Mouse (Mus musculus): Measurements from ENCODE around the gene Acin1. TPM values are rescaled to one million over a fixed set of nuclear protein-coding genes. Genes with fewer than 3 reads are reported as not detected.
A peak's percentile ranks its signal among the peaks of the same experiment; 100 is the strongest.

The Acin1 gene
- polyA plus RNA-seq, 1 experiment: 378 TPM

DNA sequence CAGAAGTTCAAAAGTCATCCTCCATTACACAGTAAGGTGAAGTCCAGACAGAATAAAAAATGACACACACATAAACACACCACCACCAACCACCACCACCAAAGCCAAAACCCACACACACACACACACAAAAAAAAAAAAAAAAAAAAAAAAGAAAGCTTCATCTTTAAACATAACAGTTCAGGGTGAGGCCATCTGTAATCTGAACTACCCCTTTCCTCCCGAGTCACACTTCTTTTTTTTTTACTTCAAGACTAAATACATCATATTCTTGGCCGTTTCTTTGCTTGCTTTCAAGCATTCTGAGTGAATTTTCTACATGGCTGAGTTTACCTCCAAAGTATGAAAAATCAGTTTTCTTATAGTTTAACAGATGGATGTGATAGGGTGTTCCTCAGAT lies 85.1 kb downstream of the Acin1 start:
- TF ChIP-seq POLR2A (IDR thresholded peaks at IDR 0.05; ENCODE audit: borderline replicate concordance, control insufficient read depth, low read depth, low read length) (no peak), CTCF (IDR thresholded peaks at IDR 0.05; ENCODE audit: control insufficient read depth, insufficient read depth, low read length) (no peak)
- 28% methylated on average over 2 of the region's 2 CpGs for WGBS
- no peak overlapping the region for H3K27ac ChIP-seq (ENCODE audit: control insufficient read depth, insufficient read depth, low read depth, low read length, poor library complexity)
- no peak overlapping the region for H3K4me3 ChIP-seq (replicated peaks; ENCODE audit: control insufficient read depth, low read depth, low read length)
- no peaks in the 10 kb centered on the region; the same call in 1 of the 2 replicates for H3K4me1 ChIP-seq (ENCODE audit: control insufficient read depth, insufficient read depth, low read length)

DNA sequence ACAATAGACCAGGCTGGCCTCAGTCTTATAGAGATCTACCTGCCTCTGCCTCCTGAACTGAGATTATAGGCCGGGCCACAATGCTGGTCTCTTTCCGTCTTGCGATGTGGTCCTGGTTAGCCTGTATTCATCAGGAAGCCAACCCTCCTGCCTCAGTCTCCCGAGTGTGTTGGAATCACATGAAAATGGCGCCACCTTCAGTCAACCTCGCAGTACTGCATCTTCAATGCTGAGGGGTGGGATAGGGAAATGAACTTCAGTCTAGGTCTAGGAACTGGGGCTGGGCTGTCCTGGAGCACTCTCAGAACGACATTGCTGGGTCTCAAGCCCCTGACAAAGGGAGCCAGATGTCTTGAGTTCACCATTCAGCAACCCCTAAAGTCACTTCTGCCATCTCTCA lies 89.6 kb downstream of the Acin1 start:
- WGBS: 66% methylated on average over 7 of the region's 7 CpGs

DNA sequence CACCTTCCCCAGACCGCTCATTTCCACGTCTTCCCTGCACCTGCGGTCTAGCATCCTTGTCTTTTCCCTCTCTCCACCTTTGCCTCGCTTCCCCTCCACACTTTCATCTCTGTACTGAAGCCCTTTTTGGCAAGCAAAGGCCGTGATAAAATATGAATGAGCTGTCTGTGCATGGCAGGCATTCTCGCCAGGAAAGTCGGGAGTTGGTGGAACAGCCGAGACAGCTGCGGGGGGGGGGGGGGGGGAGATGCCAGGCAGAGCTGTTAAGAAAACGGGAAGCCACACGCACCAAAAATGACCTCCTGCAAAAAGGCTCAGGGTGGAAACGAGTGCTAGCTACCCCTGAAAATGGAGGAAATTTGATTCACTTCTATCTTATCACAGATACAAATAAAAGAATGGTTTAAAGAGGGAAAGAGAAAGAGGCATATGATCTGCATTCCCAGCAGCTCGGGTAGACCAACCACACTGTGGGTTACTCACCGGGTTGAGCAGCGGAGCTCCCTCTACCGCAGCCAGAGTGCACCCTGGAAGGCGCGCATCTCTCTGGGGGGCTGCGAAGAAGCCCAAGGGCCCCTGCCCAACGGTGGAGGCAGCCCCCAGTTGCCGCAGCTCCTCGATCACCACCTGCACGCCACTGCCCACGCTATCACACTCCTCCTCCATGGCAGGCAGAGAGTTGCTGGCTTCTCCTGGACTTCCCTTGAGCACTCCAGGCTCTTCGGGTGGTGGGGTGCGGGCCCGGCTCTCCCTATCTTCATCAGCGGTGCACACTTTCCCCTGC lies 91.9 kb downstream of the Acin1 start:
- no peak overlapping the region for H3K4me3 ChIP-seq (replicated peaks; ENCODE audit: control insufficient read depth, low read depth, low read length)
- no peak overlapping the region for H3K27ac ChIP-seq (ENCODE audit: control insufficient read depth, insufficient read depth, low read depth, low read length, poor library complexity)
- H3K4me1 ChIP-seq (ENCODE audit: control insufficient read depth, insufficient read depth, low read length): no peaks in the 10 kb centered on the region
- WGBS: 90% methylated on average over 28 of the region's 28 CpGs
- TF ChIP-seq CTCF (IDR thresholded peaks at IDR 0.05; ENCODE audit: control insufficient read depth, insufficient read depth, low read length) (no peak), POLR2A (IDR thresholded peaks at IDR 0.05; ENCODE audit: borderline replicate concordance, control insufficient read depth, low read depth, low read length) (no peak)

More for the DNA sequence above, 89.6 kb downstream of the Acin1 start:
- TF ChIP-seq POLR2A (IDR thresholded peaks at IDR 0.05; ENCODE audit: borderline replicate concordance, control insufficient read depth, low read depth, low read length): no peak
- peak; percentile 69 for TF ChIP-seq CTCF (IDR thresholded peaks at IDR 0.05; ENCODE audit: control insufficient read depth, insufficient read depth, low read length)
- no peak overlapping the region for H3K4me3 ChIP-seq (replicated peaks; ENCODE audit: control insufficient read depth, low read depth, low read length)
- H3K4me1 ChIP-seq (ENCODE audit: control insufficient read depth, insufficient read depth, low read length): no peaks in the 10 kb centered on the region
- no peak overlapping the region for H3K27ac ChIP-seq (ENCODE audit: control insufficient read depth, insufficient read depth, low read depth, low read length, poor library complexity)

DNA sequence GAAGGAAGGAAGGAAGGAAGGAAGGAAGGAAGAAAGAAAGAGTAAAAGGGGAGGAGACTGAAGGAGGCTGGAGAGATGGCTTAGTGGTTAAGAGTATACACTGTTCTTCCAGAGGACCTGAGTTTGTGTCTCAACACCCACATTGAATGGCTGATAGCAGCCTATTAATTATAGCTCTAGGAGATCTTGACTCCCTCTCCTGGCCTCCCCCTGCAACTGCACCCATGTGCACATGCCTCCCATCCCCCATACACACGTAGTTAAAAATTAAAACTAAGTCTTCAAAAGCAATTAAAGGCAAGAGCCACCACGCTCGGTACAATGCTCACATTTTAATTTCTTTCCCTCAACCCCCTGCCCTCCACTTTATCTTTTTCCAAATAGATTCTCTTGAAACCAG lies 92.7 kb downstream of the Acin1 start:
- TF ChIP-seq CTCF (IDR thresholded peaks at IDR 0.05; ENCODE audit: control insufficient read depth, insufficient read depth, low read length) (peak; percentile 36; the same call in 1 of the 2 replicates), POLR2A (IDR thresholded peaks at IDR 0.05; ENCODE audit: borderline replicate concordance, control insufficient read depth, low read depth, low read length) (no peak)
- WGBS: 86% methylated on average over 3 of the region's 3 CpGs
- H3K27ac ChIP-seq (ENCODE audit: control insufficient read depth, insufficient read depth, low read depth, low read length, poor library complexity): no peak overlapping the region
- no peaks in the 10 kb centered on the region for H3K4me1 ChIP-seq (ENCODE audit: control insufficient read depth, insufficient read depth, low read length)
- H3K4me3 ChIP-seq (replicated peaks; ENCODE audit: control insufficient read depth, low read depth, low read length): no peak overlapping the region

DNA sequence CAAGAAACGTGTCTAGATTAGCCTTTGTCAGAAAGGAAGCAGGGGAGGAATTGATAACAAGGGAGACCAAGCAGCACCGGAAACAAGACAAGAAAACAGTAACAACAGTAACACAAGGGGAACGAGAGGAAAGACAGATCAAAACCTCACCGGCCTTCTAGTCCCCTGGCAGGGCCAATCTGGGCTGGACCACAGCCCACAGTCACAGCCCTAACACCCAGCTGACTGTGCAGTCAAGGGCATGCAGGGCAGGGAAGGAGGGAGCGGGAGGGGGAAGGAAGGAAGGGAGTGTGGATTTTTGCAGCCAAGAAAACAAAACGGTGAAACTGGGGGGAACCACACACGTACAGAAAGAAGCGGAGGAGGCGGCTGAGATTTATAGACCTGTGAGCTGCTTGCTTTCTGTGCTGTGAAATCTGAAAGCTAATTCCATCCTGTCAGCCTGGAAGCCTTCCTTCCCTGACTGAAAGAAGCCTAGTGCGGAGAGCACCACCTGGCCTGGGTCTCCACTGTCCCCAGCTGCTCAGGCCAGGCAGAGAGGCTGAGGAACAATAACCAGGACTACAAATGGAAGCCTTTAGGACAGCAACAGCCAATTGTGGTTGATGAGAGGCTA lies 94.3 kb downstream of the Acin1 start:
- no peak overlapping the region for H3K27ac ChIP-seq (ENCODE audit: control insufficient read depth, insufficient read depth, low read depth, low read length, poor library complexity)
- TF ChIP-seq CTCF (IDR thresholded peaks at IDR 0.05; ENCODE audit: control insufficient read depth, insufficient read depth, low read length) (no peak), POLR2A (IDR thresholded peaks at IDR 0.05; ENCODE audit: borderline replicate concordance, control insufficient read depth, low read depth, low read length) (no peak)
- 31% methylated on average over 10 of the region's 10 CpGs for WGBS
- no peaks in the 10 kb centered on the region for H3K4me1 ChIP-seq (ENCODE audit: control insufficient read depth, insufficient read depth, low read length)
- no peak overlapping the region for H3K4me3 ChIP-seq (replicated peaks; ENCODE audit: control insufficient read depth, low read depth, low read length)

Other genes starting within 250 kb of the Acin1 start
- 21.5 and 29.0 TPM in 2 replicates for gene Lrp10, start 222.8 kb downstream of the Acin1 start, polyA plus RNA-seq (2011; ENCODE audit: insufficient read depth, insufficient read length, low replicate concordance, missing spikeins)
- 0.80 TPM in 1 of 2 replicates, not detected in the other for gene Rem2, start 210.8 kb downstream of the Acin1 start, polyA plus RNA-seq (2011; ENCODE audit: insufficient read depth, insufficient read length, low replicate concordance, missing spikeins)
- 15.6 and 49.1 TPM in 2 replicates for gene Prmt5, start 169.4 kb downstream of the Acin1 start, polyA plus RNA-seq (2011; ENCODE audit: insufficient read depth, insufficient read length, low replicate concordance, missing spikeins)
- 32.6 and 33.5 TPM in 2 replicates for gene Haus4, start 132.3 kb downstream of the Acin1 start, polyA plus RNA-seq (2011; ENCODE audit: insufficient read depth, insufficient read length, low replicate concordance, missing spikeins)
- 5.1 TPM in 1 of 2 replicates, not detected in the other for gene Ajuba, start 109.4 kb downstream of the Acin1 start, polyA plus RNA-seq (2011; ENCODE audit: insufficient read depth, insufficient read length, low replicate concordance, missing spikeins)
- gene 4931414P19Rik, start 80.9 kb downstream of the Acin1 start, polyA plus RNA-seq (2011; ENCODE audit: insufficient read depth, insufficient read length, low replicate concordance, missing spikeins): 6.6 and 10.2 TPM in 2 replicates
- gene Psmb5, start 68.9 kb downstream of the Acin1 start, polyA plus RNA-seq (2011; ENCODE audit: insufficient read depth, insufficient read length, low replicate concordance, missing spikeins): 69.3 and 91.4 TPM in 2 replicates
- gene Psmb11, start 65.5 kb downstream of the Acin1 start, polyA plus RNA-seq (2011; ENCODE audit: insufficient read depth, insufficient read length, low replicate concordance, missing spikeins): 0.47 TPM in 1 of 2 replicates, not detected in the other
- not detected in 2 replicates for gene Gm17606, start 46.0 kb downstream of the Acin1 start, polyA plus RNA-seq (2011; ENCODE audit: insufficient read depth, insufficient read length, low replicate concordance, missing spikeins)
- 4.1 and 7.0 TPM in 2 replicates for gene Cdh24, start 45.6 kb downstream of the Acin1 start, polyA plus RNA-seq (2011; ENCODE audit: insufficient read depth, insufficient read length, low replicate concordance, missing spikeins)
- gene 1700123O20Rik, start 715 bp downstream of the Acin1 start, polyA plus RNA-seq (2011; ENCODE audit: insufficient read depth, insufficient read length, low replicate concordance, missing spikeins): 14.8 and 35.0 TPM in 2 replicates
- gene Gm29776, start 11.9 kb upstream of the Acin1 start, polyA plus RNA-seq (2011; ENCODE audit: insufficient read depth, insufficient read length, low replicate concordance, missing spikeins): not detected in 2 replicates
- 41.3 and 90.9 TPM in 2 replicates for gene Cebpe, start 25.2 kb upstream of the Acin1 start, polyA plus RNA-seq (2011; ENCODE audit: insufficient read depth, insufficient read length, low replicate concordance, missing spikeins)
- 2.6 and 4.5 TPM in 2 replicates for gene Slc7a8, start 95.0 kb upstream of the Acin1 start, polyA plus RNA-seq (2011; ENCODE audit: insufficient read depth, insufficient read length, low replicate concordance, missing spikeins)
- gene Rnf212b, start 127.2 kb upstream of the Acin1 start, polyA plus RNA-seq (2011; ENCODE audit: insufficient read depth, insufficient read length, low replicate concordance, missing spikeins): not detected in 2 replicates
- gene Homez, start 184.0 kb upstream of the Acin1 start, polyA plus RNA-seq (2011; ENCODE audit: insufficient read depth, insufficient read length, low replicate concordance, missing spikeins): 2.8 and 5.2 TPM in 2 replicates
- 2.0 and 4.9 TPM in 2 replicates for gene Ppp1r3e, start 190.6 kb upstream of the Acin1 start, polyA plus RNA-seq (2011; ENCODE audit: insufficient read depth, insufficient read length, low replicate concordance, missing spikeins)
- gene Bcl2l2, start 196.4 kb upstream of the Acin1 start, polyA plus RNA-seq (2011; ENCODE audit: insufficient read depth, insufficient read length, low replicate concordance, missing spikeins): 6.7 and 18.1 TPM in 2 replicates
- not detected in 2 replicates for gene Gm20521, start 196.5 kb upstream of the Acin1 start, polyA plus RNA-seq (2011; ENCODE audit: insufficient read depth, insufficient read length, low replicate concordance, missing spikeins)
- 124 and 140 TPM in 2 replicates for gene Pabpn1, start 205.6 kb upstream of the Acin1 start, polyA plus RNA-seq (2011; ENCODE audit: insufficient read depth, insufficient read length, low replicate concordance, missing spikeins)
- 4.2 and 4.5 TPM in 2 replicates for gene Slc22a17, start 226.2 kb upstream of the Acin1 start, polyA plus RNA-seq (2011; ENCODE audit: insufficient read depth, insufficient read length, low replicate concordance, missing spikeins)
- gene Efs, start 239.2 kb upstream of the Acin1 start, polyA plus RNA-seq (2011; ENCODE audit: insufficient read depth, insufficient read length, low replicate concordance, missing spikeins): 0.68 and 1.7 TPM in 2 replicates
- gene Il25, start 245.8 kb upstream of the Acin1 start, polyA plus RNA-seq (2011; ENCODE audit: insufficient read depth, insufficient read length, low replicate concordance, missing spikeins): not detected in 2 replicates
- not detected in 2 replicates for gene Cmtm5, start 249.3 kb upstream of the Acin1 start, polyA plus RNA-seq (2011; ENCODE audit: insufficient read depth, insufficient read length, low replicate concordance, missing spikeins)